Mouse (Mus musculus): ENCODE results near the gene Sidt1. TPM values are rescaled to one million over a fixed set of nuclear protein-coding genes. Genes with fewer than 3 reads are reported as not detected.
"Not testable (repeated sequence)": the region's sequence is repeated elsewhere in the genome, so short reads cannot be mapped to it uniquely, and the experiment has no call there.

Sidt1 gene
- total RNA-seq, 2 experiments from 2014 or later: 43.5 to 45.0 TPM

DNA sequence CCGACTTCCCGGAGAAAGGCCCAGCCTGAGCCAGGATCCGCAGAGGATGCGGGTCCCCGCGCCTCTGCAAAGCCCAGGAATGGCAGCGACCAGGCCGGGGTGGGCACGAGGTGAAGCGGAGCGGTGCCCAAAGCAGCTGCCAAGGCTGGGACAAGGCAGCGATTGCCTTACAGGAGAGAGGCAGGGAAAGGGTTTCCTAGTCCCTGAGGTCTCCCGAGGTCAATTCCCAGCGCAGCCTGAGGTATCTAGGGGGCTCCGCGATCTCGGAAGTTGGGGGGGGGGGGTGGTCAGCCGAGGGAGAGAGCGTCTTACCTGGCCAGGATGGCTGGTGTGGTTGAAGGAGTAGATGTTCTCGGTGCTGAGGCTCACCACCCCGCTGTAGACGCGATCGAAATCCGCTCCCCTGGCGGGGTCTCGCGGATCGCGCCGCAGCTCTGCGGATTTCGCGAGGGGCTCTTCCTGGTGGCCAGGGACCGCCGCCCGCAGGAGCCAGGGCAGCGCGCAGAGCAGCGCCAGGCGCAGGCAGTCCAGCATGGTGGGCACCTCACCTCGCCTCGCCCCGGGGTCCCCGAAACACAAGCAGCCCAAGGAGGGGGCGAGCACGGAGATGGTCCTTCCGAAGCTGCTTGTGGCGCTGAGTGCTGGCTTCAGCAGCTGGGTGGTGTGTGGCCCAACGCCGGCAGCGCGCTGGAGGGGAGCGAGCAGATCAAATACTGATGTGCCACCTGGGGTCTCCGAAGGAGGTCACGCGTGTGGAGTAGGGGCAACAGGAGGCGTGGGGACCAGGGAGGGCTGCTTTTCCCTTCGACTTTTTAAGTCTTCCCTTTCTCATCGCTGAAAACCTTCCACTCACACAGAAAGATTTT is 768 bp downstream of the Sidt1 start:
- no peak for DNase-seq (ENCODE audit: low spot score in 2 of 2)
- H3K27ac ChIP-seq: peak overlapping the region; percentile 98
- peak overlapping the region; percentile 81 for H3K4me3 ChIP-seq
- TF ChIP-seq CTCF (conservative IDR thresholded peaks at IDR 0.05): no peak; the same call in 1 of the 2 replicates

DNA sequence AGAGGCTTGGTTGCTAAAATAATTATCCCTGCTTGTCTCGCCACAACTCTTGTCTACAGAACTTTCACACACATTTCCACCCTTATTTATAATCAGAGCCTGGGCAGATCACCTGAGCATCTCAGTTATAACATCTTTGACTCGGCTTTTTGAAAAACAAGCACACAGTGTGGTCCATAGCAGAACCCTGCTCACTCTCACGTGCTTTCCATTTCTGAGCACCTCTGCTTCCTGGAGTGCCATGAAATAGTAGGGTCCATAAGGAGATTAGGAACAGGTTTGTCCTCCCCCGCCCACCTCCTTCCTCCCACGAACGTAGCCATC is 1.4 kb downstream of the Sidt1 start:
- Histone ChIP-seq H3K4me3 (peak overlapping the region; percentile 81), H3K27ac (peak overlapping the region; percentile 98)
- peak in 1 of 2 experiments; percentile 31 for DNase-seq (ENCODE audit: low spot score in 2 of 2)
- no peak for TF ChIP-seq CTCF (conservative IDR thresholded peaks at IDR 0.05)

DNA sequence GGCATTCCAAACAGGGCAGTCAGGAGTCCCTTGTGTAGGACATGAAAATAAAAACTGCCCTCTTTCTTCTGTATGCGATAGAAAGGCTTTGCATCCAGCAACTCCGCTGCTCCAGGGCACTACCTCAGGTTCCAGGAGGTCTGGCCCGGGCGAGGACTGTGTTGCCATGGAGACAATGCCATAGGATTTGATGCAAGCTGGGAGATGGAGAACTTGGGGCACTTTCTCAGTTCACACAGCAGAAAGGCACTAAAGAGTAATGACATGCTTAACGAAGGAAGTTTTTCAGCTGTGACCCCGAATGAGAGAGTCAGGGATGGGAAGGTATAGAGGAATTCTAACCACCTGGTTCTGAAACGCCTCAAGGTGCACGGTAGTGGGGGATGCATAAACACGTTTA is 1.8 kb downstream of the Sidt1 start:
- H3K27ac ChIP-seq: peak overlapping the region; percentile 98

DNA sequence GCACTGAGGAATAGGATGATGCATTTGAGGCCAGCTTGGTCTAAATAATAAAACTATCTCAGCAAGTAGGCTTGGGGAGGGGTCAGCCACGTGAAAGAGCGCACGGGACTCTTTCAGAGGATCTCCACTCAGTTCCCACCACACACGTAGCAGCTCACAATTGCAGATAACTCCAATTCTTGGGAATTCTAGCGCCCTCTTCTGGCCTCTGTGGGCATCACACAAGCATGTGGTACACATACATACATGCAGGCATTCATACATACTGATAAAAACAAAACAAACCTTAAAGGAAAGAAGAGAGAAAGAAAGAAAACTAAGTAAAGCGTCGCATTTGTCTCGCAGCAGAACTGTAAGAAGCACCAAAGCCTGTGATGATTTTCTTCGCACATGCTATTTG is 2.3 kb downstream of the Sidt1 start:
- TF ChIP-seq CTCF (conservative IDR thresholded peaks at IDR 0.05): peak; percentile 70
- H3K4me3 ChIP-seq: peak overlapping the region; percentile 81
- H3K27ac ChIP-seq: no peak overlapping the region
- no peak for DNase-seq (ENCODE audit: low spot score in 2 of 2)

More for the DNA sequence above, 1.8 kb downstream of the Sidt1 start:
- DNase-seq (ENCODE audit: low spot score in 2 of 2): no peak
- H3K4me3 ChIP-seq: peak overlapping the region; percentile 81
- TF ChIP-seq CTCF (conservative IDR thresholded peaks at IDR 0.05): no peak

DNA sequence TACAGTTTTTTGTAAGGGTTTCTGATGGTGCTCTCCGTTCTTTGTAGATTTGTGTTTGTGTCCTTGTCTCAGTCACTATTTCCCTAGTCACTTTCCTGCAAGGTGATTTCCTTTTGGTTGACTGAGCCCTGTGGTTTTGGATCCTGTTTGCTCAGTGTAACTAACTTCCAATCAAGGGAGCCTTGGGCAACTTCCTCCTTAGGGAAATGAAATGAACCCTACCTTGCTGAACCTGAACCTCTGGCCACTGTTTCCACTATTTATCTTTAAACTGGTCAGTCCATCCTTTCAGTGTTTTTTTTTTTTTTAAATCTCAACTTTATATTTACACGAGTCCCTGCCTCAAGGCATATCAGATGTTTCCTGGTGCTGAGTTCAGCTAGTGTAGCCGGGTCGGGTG is 4.4 kb downstream of the Sidt1 start:
- no peak for TF ChIP-seq CTCF (conservative IDR thresholded peaks at IDR 0.05)
- Histone ChIP-seq H3K27ac (no peak overlapping the region), H3K4me3 (no peak overlapping the region)
- DNase-seq (ENCODE audit: low spot score in 2 of 2): no peak

DNA sequence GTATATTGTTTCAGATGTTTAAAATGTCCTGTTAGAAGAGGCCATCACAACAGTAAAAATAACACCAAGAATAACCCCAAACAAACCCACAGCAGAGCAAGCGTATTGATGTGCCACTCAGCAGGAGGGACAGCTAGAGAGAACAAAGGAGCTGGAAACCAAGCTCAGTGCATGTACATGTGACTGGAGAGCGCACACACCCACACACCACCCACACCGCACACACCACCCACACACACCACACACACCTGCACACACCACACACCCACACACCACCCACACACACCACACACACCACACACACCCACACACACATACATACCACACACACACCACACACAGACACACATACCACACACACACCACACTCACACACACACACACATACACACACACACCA is 12.8 kb downstream of the Sidt1 start:
- DNase-seq (ENCODE audit: low spot score in 2 of 2): no peak
- no peak overlapping the region for H3K4me3 ChIP-seq
- no peak for TF ChIP-seq CTCF (conservative IDR thresholded peaks at IDR 0.05)

DNA sequence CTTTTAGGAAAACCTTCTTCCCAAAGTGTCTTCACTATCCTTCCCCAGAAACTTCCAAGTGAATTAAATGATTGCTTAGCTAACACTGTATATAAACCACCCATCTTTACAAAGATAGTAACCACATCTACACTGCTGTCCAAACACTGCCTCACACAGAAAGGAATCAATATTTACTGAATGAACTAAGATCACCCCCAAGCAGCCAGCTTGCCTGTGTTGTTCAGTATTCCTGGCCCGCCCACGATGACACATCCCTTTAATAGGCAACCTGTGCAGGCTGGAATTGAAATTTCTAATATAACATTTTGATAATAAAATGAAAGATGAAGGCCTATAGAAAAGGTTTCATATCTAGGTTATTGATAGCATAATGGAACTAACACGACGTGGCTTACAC is 16.6 kb downstream of the Sidt1 start:
- peak in 1 of 2 experiments; percentile 12 for DNase-seq (ENCODE audit: low spot score in 2 of 2)
- no peak overlapping the region for H3K4me3 ChIP-seq
- TF ChIP-seq CTCF (conservative IDR thresholded peaks at IDR 0.05): no peak
- H3K27ac ChIP-seq: peak overlapping the region; percentile 46; the same call in 1 of the 2 replicates

More for the DNA sequence above, 12.8 kb downstream of the Sidt1 start:
- H3K27ac ChIP-seq: no peak overlapping the region

DNA sequence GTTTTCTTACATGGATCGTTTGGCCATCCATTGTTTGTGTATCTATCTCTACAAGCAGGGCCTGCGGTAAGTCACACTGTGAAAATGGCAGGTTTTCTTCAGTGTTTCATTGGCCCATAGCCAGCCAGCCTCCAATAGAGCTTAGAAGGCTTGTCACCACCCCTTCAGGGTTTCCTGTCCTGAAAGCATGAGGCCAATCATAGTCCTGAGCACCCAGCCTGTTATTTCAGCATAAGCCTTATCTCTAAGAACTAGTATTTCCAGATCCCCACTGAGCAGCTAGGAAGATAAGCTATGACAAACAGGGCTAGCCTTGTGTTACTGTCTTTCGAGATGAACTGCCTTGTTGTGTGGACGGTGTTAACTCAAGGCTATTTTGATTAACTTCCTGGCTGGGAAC is 19.6 kb downstream of the Sidt1 start:
- DNase-seq (ENCODE audit: low spot score in 2 of 2): no peak
- no peak for TF ChIP-seq CTCF (conservative IDR thresholded peaks at IDR 0.05)

DNA sequence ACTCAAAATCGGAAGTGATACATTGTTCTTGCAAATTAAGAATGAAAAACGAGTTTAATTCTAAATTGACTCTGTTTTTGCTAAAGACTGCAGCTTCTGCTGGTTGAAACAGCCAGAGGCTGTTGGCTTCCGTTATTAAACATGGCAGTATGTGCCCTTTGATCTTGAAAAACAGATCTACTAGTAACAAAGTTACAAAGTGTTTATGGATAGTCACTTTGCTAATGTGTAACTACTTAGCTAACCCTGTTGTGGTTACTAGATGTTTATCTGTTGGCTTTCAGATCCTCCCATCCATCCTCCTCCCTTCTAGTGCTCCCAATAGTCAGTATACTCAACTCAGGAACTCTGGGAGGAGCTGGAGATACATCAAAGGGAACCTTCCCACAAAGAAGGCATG is 27.4 kb downstream of the Sidt1 start:
- TF ChIP-seq CTCF (conservative IDR thresholded peaks at IDR 0.05): no peak
- DNase-seq (ENCODE audit: low spot score in 2 of 2): no peak
- no peak overlapping the region for H3K4me3 ChIP-seq

More for the DNA sequence above, 19.6 kb downstream of the Sidt1 start:
- H3K4me3 ChIP-seq: no peak overlapping the region
- no peak overlapping the region for H3K27ac ChIP-seq

DNA sequence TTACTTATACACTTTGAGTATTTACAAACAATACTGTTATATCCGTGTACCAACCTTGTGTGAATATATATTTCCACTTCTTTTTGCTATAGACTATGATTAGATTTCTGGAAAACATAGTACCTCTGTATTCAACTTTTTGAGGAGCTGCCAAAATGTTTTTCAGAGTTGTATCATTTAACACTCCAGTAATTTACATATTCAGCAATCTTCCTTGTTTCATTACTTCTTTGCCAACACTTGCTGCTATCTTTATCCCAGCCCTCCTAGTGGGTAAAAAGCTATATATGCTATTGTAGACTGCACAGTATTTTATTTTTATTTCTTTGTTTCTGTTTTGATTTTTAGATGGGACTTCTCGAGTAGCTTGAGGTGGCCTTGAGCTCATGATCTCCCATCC is 29.2 kb downstream of the Sidt1 start:
- Histone ChIP-seq H3K4me3 (no peak overlapping the region), H3K27ac (no peak overlapping the region)
- DNase-seq (ENCODE audit: low spot score in 2 of 2): no peak
- TF ChIP-seq CTCF (conservative IDR thresholded peaks at IDR 0.05): no peak

More for the DNA sequence above, 27.4 kb downstream of the Sidt1 start:
- H3K27ac ChIP-seq: no peak overlapping the region

DNA sequence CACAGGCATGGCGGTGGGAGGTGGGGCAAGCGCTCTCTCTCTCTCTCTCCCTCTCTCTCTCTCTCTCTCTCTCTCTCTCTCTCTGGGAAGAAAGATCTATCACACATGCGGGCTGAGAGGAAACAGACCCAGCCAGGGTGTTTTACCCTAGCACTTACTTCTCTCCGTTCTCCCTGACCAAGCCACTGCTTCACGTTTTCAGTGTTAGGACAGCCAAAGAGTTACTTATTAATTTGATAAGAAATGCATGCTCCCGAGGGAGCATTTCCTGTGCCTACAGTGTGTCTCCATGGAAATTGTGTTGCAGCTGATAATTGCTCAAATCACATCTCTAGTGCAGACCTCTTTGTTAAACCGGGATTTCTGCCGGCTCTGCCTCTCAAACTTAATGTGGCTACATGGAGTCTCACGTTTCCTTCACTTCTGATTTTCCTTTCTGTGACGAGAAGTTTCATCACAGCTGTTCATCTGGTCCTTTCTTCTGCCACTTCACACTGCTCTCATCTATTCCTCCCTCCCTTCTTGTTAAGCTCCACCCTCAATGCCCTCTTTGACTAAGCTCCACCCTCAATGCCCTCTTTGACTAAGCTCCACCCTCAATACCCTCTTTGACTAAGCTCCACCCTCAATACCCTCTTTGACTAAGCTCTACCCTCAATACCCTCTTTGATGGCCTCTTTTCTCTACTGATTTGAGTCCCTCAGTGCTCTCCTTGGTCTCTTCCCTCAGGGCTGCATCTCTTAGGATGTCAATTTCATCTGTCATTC is 30.7 kb downstream of the Sidt1 start:
- no peak overlapping the region; the same call in 1 of the 2 replicates for H3K4me3 ChIP-seq
- no peak for DNase-seq (ENCODE audit: low spot score in 2 of 2)
- TF ChIP-seq CTCF (conservative IDR thresholded peaks at IDR 0.05): no peak
- no peak overlapping the region; the same call in 1 of the 2 replicates for H3K27ac ChIP-seq

DNA sequence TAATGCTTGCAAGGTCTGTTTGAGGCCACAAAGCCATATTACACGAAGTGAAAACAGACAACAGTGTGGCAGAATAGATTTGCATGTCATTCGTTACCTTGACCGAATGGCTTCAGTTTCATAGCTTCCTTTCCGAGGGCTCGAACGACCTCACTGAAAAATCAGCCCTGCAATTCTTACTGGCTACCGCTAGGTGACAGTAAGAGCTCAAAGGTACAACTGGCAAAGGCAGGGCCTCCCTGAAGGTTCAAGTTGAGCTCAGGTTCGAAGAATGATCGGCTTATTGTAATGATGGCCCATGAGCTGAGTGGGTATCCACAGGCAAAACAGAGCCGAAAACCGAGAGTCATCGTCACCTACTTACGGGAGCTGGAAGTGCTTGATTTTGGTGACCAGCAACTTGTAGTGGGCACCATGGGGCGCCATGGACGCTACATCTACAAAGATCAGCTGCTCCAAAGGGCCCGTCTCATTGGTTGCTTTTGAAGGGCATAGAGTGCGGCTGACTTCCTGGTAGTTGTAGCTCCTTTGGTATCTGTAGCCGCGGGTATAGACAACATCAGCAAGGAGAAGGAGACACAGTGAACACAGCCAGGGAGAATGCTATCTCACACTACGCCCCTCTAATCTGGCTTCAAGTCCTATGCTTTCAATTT is 33.4 kb downstream of the Sidt1 start:
- Histone ChIP-seq H3K27ac (no peak overlapping the region), H3K4me3 (no peak overlapping the region)
- TF ChIP-seq CTCF (conservative IDR thresholded peaks at IDR 0.05): peak; percentile 76
- DNase-seq (ENCODE audit: low spot score in 2 of 2): no peak

DNA sequence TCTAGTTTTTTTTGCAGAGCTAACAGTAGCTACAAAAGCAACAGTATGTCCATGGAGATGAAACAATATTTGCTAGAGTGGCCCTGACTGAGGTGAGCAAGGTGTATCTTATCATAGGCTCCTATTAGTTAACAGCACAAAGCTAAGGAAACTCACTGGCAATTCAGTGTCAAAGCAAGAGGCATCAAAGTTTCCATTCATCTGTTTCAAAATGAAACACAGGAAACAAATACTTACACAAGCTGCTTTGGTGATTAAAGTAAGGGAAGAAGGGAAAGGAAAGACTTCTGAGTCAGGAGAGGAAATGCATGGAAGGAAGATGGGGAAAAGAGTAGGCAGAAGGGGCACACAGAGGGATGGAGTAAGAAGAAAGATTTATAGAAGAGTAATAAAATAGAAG is 39.0 kb downstream of the Sidt1 start:
- TF ChIP-seq CTCF (conservative IDR thresholded peaks at IDR 0.05): no peak
- H3K4me3 ChIP-seq: no peak overlapping the region
- DNase-seq (ENCODE audit: low spot score in 2 of 2): no peak
- H3K27ac ChIP-seq: no peak overlapping the region

DNA sequence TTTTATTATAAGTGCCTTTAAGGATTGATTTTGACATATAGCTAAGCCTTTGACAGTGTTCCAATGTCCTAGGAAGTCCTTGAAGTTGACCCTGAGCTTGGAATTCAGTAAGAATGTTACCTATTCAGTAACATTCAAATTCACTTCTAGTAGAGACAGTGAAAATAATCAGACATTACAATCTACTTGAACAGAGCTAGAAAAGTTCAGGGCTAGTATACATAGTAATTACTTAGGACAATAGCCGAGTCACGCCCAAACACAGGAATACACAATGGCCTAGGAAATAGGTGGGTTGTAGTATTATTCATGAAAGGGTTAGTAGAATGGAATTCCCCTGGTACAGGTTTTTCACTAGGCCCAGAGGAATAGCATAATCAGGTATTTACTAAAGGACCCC is 40.3 kb downstream of the Sidt1 start:
- not testable (repeated sequence) for DNase-seq (ENCODE audit: low spot score in 2 of 2); H3K4me3 ChIP-seq; H3K27ac ChIP-seq
